Mouse (Mus musculus): Measurements from ENCODE around the gene Clip2. TPM values are rescaled to one million over a fixed set of nuclear protein-coding genes. Genes with fewer than 3 reads are reported as not detected.

Gene Clip2
- total and polyA plus RNA-seq, 3 experiments = 3.5 to 7.4 TPM; not detected in 1

DNA sequence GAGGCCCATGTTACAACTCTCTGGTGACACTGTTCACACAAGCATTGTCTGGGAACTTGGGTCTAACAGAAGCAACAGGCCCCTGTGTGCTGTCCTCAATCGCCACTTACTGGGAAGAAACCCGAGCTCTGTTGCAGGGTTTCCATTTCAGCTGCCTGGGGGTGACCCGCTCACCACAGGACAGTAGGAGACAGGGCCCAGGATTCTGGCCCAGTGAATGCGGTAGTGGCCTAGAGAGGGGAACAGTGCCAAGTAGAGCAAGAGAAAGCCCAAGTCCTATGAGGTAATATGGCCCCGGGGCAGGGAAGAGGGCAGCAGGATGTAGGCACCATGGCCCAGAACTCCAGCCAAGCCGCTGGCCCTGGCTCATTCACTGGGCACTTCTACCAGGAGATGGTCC, 11.4 kb downstream of the Clip2 start:
- DNase-seq (ENCODE audit: low read depth, low spot score) = no peak
- H3K9me3 ChIP-seq (replicated peaks; ENCODE audit: insufficient read depth, low read length) = no peaks in the 10 kb centered on the region
- no peaks in the 10 kb centered on the region for H3K27me3 ChIP-seq (ENCODE audit: control insufficient read depth in 1 of 2, insufficient read depth in 2 of 2, low read length in 2 of 2)
- no peak overlapping the region for H3K4me3 ChIP-seq (ENCODE audit: control insufficient read depth in 1 of 2, insufficient read depth in 1 of 2, low read depth in 2 of 2, low read length in 2 of 2)
- no peak overlapping the region for H3K27ac ChIP-seq (ENCODE audit: control insufficient read depth, low read depth, low read length)
- H3K79me2 ChIP-seq (ENCODE audit: control insufficient read depth, insufficient read depth, low read length, poor library complexity) = no peaks in the 10 kb centered on the region
- H3K4me1 ChIP-seq (ENCODE audit: control insufficient read depth in 1 of 2, insufficient read depth in 2 of 2, low read length in 2 of 2) = no peaks in the 10 kb centered on the region
- no peaks in the 10 kb centered on the region for H3K36me3 ChIP-seq (ENCODE audit: control insufficient read depth in 1 of 2, insufficient read depth in 2 of 2, low read length in 2 of 2)
- TF ChIP-seq CHD1 (IDR thresholded peaks at IDR 0.05; ENCODE audit: low read depth, low read length) (no peak), HCFC1 (IDR thresholded peaks at IDR 0.05; ENCODE audit: low read depth, low read length) (no peak), E2F4 (IDR thresholded peaks at IDR 0.05; ENCODE audit: borderline replicate concordance, low read depth, low read length) (no peak), MEF2A (IDR thresholded peaks at IDR 0.05; ENCODE audit: extremely low read depth, insufficient replicate concordance, low read depth, low read length, poor library complexity, severe bottlenecking) (no peak), ZNF384 (IDR thresholded peaks at IDR 0.05; ENCODE audit: low read depth, low read length) (no peak), GATA1 (IDR thresholded peaks at IDR 0.05; ENCODE audit: low read depth, low read length) (no peak), ZKSCAN1 (IDR thresholded peaks at IDR 0.05; ENCODE audit: low read depth, low read length) (no peak), GABPA (IDR thresholded peaks at IDR 0.05; ENCODE audit: low read depth, low read length) (no peak), MAFK (IDR thresholded peaks at IDR 0.05; ENCODE audit: borderline replicate concordance, low read depth, low read length) (no peak), USF1 (IDR thresholded peaks at IDR 0.05; ENCODE audit: low read depth, low read length) (no peak), TAL1 (IDR thresholded peaks at IDR 0.05; ENCODE audit: low read length) (no peak), ETS1 (IDR thresholded peaks at IDR 0.05; ENCODE audit: low read depth, low read length) (no peak), MXI1 (IDR thresholded peaks at IDR 0.05; ENCODE audit: low read depth, low read length) (no peak), SMC3 (IDR thresholded peaks at IDR 0.05; ENCODE audit: low read depth, low read length) (no peak), ZC3H11A (IDR thresholded peaks at IDR 0.05; ENCODE audit: low read depth, low read length) (no peak), TCF12 (IDR thresholded peaks at IDR 0.05; ENCODE audit: low read depth, low read length) (no peak), CTCF (IDR thresholded peaks at IDR 0.05 in 2 of 3, conservative IDR thresholded peaks at IDR 0.05 in 1 of 3; ENCODE audit: control insufficient read depth in 1 of 3, insufficient read depth in 1 of 3, low read depth in 2 of 3, low read length in 3 of 3, poor library complexity in 1 of 3, severe bottlenecking in 1 of 3) (no peak), ELF1 (IDR thresholded peaks at IDR 0.05; ENCODE audit: low read depth, low read length) (no peak)
- no peak overlapping the region for H3K9ac ChIP-seq (ENCODE audit: control insufficient read depth, low read depth, low read length, poor library complexity, severe bottlenecking)

DNA sequence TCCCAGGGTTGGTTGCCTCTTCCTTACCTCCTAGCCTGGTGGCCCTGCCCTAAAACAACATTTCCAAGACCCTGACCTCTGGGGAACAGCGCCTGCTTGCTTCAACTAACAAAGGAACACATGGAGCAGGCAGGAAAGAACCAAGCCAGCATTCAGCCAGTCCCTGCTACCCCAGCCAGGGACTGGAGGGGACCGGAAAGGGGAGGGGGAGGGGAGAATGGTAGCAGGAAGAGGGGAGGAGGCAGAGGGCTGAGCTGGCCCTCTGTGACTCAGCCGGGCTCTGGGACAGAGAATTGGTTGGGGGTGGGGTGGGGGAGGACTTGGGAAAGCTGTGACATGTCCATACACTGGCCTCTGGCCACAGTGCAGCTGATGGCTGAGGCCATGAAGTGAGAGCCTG, 12.3 kb downstream of the Clip2 start:
- Histone ChIP-seq H3K79me2 (ENCODE audit: control insufficient read depth, insufficient read depth, low read length, poor library complexity) (no peaks in the 10 kb centered on the region), H3K27me3 (ENCODE audit: control insufficient read depth in 1 of 2, insufficient read depth in 2 of 2, low read length in 2 of 2) (no peaks in the 10 kb centered on the region), H3K27ac (ENCODE audit: control insufficient read depth, low read depth, low read length) (no peak overlapping the region), H3K4me3 (ENCODE audit: control insufficient read depth in 1 of 2, insufficient read depth in 1 of 2, low read depth in 2 of 2, low read length in 2 of 2) (no peak overlapping the region), H3K9ac (ENCODE audit: control insufficient read depth, low read depth, low read length, poor library complexity, severe bottlenecking) (no peak overlapping the region), H3K9me3 (replicated peaks; ENCODE audit: insufficient read depth, low read length) (no peaks in the 10 kb centered on the region), H3K36me3 (ENCODE audit: control insufficient read depth in 1 of 2, insufficient read depth in 2 of 2, low read length in 2 of 2) (no peaks in the 10 kb centered on the region), H3K4me1 (ENCODE audit: control insufficient read depth in 1 of 2, insufficient read depth in 2 of 2, low read length in 2 of 2) (no peaks in the 10 kb centered on the region)
- DNase-seq (ENCODE audit: low read depth, low spot score) = no peak
- TF ChIP-seq TBP (IDR thresholded peaks at IDR 0.05; ENCODE audit: low read depth, low read length) = no peak
- TF ChIP-seq USF1 (IDR thresholded peaks at IDR 0.05; ENCODE audit: low read depth, low read length) = no peak
- TF ChIP-seq EP300 (IDR thresholded peaks at IDR 0.05; ENCODE audit: low read depth in 1 of 2, low read length in 2 of 2) = no peak
- TF ChIP-seq MAX (IDR thresholded peaks at IDR 0.05; ENCODE audit: low read length) = no peak
- TF ChIP-seq CTCF (IDR thresholded peaks at IDR 0.05 in 2 of 3, conservative IDR thresholded peaks at IDR 0.05 in 1 of 3; ENCODE audit: control insufficient read depth in 1 of 3, insufficient read depth in 1 of 3, low read depth in 2 of 3, low read length in 3 of 3, poor library complexity in 1 of 3, severe bottlenecking in 1 of 3) = no peak
- no peak for TF ChIP-seq KAT2A (conservative IDR thresholded peaks at IDR 0.05; ENCODE audit: low read depth, low read length)
- no peak for TF ChIP-seq MYC (IDR thresholded peaks at IDR 0.05; ENCODE audit: low read depth, low read length)
- TF ChIP-seq MEF2A (IDR thresholded peaks at IDR 0.05; ENCODE audit: extremely low read depth, insufficient replicate concordance, low read depth, low read length, poor library complexity, severe bottlenecking) = no peak
- no peak for TF ChIP-seq MYB (IDR thresholded peaks at IDR 0.05; ENCODE audit: low read depth, low read length)
- TF ChIP-seq ZMIZ1 (IDR thresholded peaks at IDR 0.05; ENCODE audit: low read depth, low read length) = no peak
- TF ChIP-seq CHD2 (IDR thresholded peaks at IDR 0.05; ENCODE audit: low read length) = no peak
- no peak for TF ChIP-seq JUND (IDR thresholded peaks at IDR 0.05; ENCODE audit: low read depth, low read length)
- TF ChIP-seq ETS1 (IDR thresholded peaks at IDR 0.05; ENCODE audit: low read depth, low read length) = no peak
- no peak for TF ChIP-seq UBTF (IDR thresholded peaks at IDR 0.05; ENCODE audit: borderline replicate concordance, insufficient read depth, low read depth, low read length)
- no peak for TF ChIP-seq SIN3A (IDR thresholded peaks at IDR 0.05; ENCODE audit: low read length)

Data from MEL (cell line).